Mouse (Mus musculus): ENCODE results near the gene Dab1.

- TF ChIP-seq USF1 (IDR thresholded peaks at IDR 0.05; ENCODE audit: low read depth, low read length) (no peak), USF2 (IDR thresholded peaks at IDR 0.05; ENCODE audit: borderline replicate concordance in 1 of 2, insufficient read depth in 1 of 2, low read depth in 1 of 2, low read length in 2 of 2) (no peak), POLR2A (IDR thresholded peaks at IDR 0.05; ENCODE audit: control insufficient read depth in 1 of 2, insufficient read depth in 1 of 2, low read depth in 1 of 2, low read length in 2 of 2, poor library complexity in 1 of 2) (no peak), MYC (IDR thresholded peaks at IDR 0.05; ENCODE audit: low read depth, low read length) (no peak)
Observed at GRCm38 (mm10) chr4:104532846-104533245, 913.7 kb downstream of the Dab1 start.

Measured in MEL (cell line).